Mouse (Mus musculus): Measurements from ENCODE around the gene Camk1d. TPM values are rescaled to one million over a fixed set of nuclear protein-coding genes. Genes with fewer than 3 reads are reported as not detected.

Camk1d gene
- polyA plus RNA-seq, 1 experiment: 58.0 TPM

DNA sequence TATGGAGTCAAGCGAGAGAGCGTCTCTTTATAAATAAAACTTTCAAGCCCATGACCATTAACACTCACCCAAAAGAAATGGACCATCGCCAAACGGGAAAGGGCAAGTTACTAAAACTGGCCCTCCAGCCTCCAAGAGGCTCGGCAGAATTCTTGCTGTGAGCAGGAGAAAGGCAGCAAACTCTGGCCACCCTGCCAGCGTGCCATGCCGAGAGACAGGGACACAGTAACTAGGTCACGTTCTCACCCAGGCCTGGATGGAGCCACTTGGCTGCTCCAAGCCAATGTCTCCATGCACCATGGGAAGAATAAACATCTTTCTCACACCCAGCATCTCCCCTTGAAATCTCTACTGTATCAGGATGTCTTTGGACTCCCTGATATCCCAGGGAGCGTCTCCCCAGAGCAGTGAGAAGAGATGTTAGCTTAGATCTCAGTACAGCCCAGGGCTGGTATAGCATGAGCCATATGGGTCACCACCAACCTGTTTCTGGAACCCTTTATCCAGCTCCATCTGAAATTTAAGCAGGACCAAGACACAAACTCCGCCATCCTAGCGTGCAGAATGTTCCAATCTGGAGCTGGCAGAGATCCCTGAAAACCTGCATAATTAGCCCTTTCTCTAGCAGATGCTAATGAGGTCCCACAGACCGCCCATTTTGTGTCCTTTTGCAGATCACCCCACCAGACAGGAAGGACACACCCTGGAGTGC lies 38.7 kb downstream of the Camk1d start:
- TF ChIP-seq POLR2A (IDR thresholded peaks at IDR 0.05; ENCODE audit: insufficient read depth, low read depth, low read length): no peak
- TF ChIP-seq CTCF (IDR thresholded peaks at IDR 0.05; ENCODE audit: insufficient read depth, low read depth, low read length): no peak
- H3K4me3 ChIP-seq (ENCODE audit: insufficient read depth, low read depth, low read length): no peak overlapping the region

DNA sequence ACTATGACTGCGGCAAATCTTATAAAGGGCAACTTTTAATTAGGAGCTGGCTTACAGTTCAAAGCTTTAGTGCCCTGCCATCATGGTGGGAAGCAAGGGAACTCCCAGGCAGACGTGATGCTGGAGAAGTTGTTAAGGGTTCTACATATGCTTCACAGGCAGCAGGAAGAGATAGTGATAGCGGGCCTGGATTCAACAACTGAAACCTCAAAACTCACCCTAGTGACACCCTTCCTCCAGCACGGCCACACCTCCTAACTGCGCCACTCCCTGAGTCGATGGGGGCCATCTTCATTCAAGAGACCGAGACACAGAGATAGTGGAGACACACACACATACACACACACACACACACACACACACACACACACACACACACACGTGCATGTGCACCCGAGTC lies 39.8 kb downstream of the Camk1d start:
- TF ChIP-seq CTCF (IDR thresholded peaks at IDR 0.05; ENCODE audit: insufficient read depth, low read depth, low read length): no peak
- no peak for TF ChIP-seq POLR2A (IDR thresholded peaks at IDR 0.05; ENCODE audit: insufficient read depth, low read depth, low read length)
- Histone ChIP-seq H3K27ac (ENCODE audit: insufficient read depth, low read depth, low read length) (no peak overlapping the region), H3K4me3 (ENCODE audit: insufficient read depth, low read depth, low read length) (no peak overlapping the region), H3K4me1 (ENCODE audit: control insufficient read depth, insufficient read depth, low read length) (peaks cover 15% of the 10 kb centered on the region)
- 93% methylated on average over 9 of the region's 9 CpGs for WGBS

More for the DNA sequence above, 38.7 kb downstream of the Camk1d start:
- Histone ChIP-seq H3K4me1 (ENCODE audit: control insufficient read depth, insufficient read depth, low read length) (peaks cover 10% of the 10 kb centered on the region), H3K27ac (ENCODE audit: insufficient read depth, low read depth, low read length) (peak overlapping the region; percentile 64; the same call in 1 of the 2 replicates)
- 42% methylated on average over 12 of the region's 12 CpGs for WGBS

DNA sequence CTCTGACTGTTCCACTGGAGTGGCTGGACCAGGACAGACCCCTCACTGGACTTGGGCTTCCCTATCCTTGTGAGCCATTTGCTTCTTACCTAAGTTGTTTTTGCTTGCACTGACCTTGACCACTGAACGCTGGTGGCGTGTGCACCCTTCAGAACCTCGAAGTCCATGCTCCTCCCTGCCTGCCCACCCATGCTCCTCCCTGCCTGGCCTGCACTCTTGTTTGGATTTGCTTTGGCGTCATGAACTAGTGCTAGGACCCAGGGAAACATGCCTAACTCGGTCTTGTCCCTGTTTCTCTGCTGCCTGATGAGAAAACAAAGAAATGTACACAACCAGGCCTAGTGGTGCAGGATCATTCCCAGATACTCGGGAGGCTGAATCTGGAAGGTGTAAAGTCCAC lies 40.5 kb downstream of the Camk1d start:
- WGBS: 82% methylated on average over 6 of the region's 6 CpGs
- no peak overlapping the region for H3K27ac ChIP-seq (ENCODE audit: insufficient read depth, low read depth, low read length)
- no peak overlapping the region for H3K4me3 ChIP-seq (ENCODE audit: insufficient read depth, low read depth, low read length)
- no peak for TF ChIP-seq CTCF (IDR thresholded peaks at IDR 0.05; ENCODE audit: insufficient read depth, low read depth, low read length)
- peaks cover 15% of the 10 kb centered on the region for H3K4me1 ChIP-seq (ENCODE audit: control insufficient read depth, insufficient read depth, low read length)

DNA sequence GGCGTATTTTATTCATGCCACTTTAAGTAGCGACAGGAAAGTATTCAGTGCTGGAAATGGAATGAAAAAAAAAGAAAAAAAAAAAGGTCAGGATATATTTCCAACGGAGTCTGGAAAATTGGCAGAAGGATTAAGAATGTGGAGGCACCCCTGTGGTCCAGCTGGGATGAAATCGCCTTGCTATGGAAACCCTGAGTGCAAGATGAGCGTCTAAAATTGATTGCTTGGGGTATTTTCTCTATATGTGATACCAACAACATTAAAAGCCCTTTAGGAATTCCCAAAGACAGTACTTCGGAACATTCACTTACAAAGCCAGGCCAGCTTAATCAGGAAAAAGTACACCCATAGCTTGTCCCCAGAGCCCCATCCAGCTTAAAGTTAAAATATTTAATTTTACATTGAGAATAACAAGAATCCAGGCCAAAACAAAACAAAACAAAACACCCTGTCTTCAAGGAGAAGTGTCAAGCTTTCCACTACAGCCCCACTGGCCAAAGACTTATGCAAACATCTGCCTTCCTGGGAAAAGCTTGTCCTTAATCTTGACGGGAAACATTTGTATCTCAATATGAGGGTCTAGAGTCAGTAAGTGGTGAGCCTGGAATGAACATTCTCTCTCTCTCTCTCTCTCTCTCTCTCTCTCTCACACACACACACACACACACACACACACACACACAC lies 41.3 kb downstream of the Camk1d start:
- WGBS: 74% methylated on average over 7 of the region's 7 CpGs
- H3K4me3 ChIP-seq (ENCODE audit: insufficient read depth, low read depth, low read length): no peak overlapping the region
- no peak overlapping the region for H3K27ac ChIP-seq (ENCODE audit: insufficient read depth, low read depth, low read length)
- H3K4me1 ChIP-seq (ENCODE audit: control insufficient read depth, insufficient read depth, low read length): peaks cover 15% of the 10 kb centered on the region
- no peak for TF ChIP-seq CTCF (IDR thresholded peaks at IDR 0.05; ENCODE audit: insufficient read depth, low read depth, low read length)
- no peak for TF ChIP-seq POLR2A (IDR thresholded peaks at IDR 0.05; ENCODE audit: insufficient read depth, low read depth, low read length)

DNA sequence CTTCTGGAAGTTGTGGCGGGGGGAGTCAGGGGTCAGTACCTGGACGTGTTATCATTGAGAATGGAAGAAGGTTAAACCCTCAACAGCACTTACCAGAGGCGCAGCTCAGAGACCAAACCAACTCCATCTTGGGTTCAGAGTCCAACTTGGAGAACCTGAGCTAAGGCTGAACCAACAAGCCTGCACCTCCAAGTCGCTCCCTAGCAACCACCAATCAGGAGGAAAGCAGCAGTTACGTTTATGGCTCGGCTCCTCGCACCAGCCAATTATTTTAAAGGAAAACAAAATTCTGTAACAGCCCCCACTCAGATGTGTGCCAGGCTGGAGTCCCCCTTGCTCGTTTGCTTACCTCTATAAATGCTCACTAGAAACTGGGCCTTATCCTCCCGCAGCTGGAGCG lies 44.2 kb downstream of the Camk1d start:
- WGBS: 93% methylated on average over 10 of the region's 10 CpGs
- TF ChIP-seq CTCF (IDR thresholded peaks at IDR 0.05; ENCODE audit: insufficient read depth, low read depth, low read length) (no peak), POLR2A (IDR thresholded peaks at IDR 0.05; ENCODE audit: insufficient read depth, low read depth, low read length) (no peak)

DNA sequence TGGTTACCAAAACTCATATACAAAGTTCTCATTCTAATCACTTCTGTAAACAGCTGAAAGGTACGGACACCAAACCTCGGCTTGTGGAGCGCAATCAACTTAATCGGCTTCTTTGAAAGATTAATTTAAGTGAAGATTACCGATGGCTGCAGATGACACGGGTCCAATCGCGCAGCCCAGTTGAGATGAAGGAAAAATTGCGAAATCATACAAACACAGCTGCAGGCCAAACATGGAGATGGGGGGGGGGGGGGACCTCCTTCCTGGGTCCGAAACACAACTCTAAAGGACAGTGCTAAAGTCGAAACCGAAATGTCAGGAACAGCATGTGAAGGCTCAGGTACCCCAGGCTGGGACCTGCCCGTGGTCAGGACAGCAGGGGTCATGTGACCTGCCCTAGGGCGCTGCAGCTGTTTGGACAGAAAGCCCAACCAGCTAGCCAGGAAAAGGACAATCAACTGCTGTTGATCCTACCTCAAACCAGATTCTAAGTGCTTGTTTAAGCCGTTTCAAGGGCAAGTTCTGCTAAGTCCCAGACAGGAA lies 44.7 kb downstream of the Camk1d start:
- H3K4me3 ChIP-seq (ENCODE audit: insufficient read depth, low read depth, low read length): no peak overlapping the region
- 88% methylated on average over 15 of the region's 15 CpGs for WGBS
- peaks cover 5% of the 10 kb centered on the region; the same call in 1 of the 2 replicates for H3K4me1 ChIP-seq (ENCODE audit: control insufficient read depth, insufficient read depth, low read length)
- H3K27ac ChIP-seq (ENCODE audit: insufficient read depth, low read depth, low read length): no peak overlapping the region
- TF ChIP-seq CTCF (IDR thresholded peaks at IDR 0.05; ENCODE audit: insufficient read depth, low read depth, low read length): no peak
- TF ChIP-seq POLR2A (IDR thresholded peaks at IDR 0.05; ENCODE audit: insufficient read depth, low read depth, low read length): no peak

More for the DNA sequence above, 44.2 kb downstream of the Camk1d start:
- H3K4me1 ChIP-seq (ENCODE audit: control insufficient read depth, insufficient read depth, low read length): peaks cover 5% of the 10 kb centered on the region; the same call in 1 of the 2 replicates
- no peak overlapping the region for H3K27ac ChIP-seq (ENCODE audit: insufficient read depth, low read depth, low read length)
- no peak overlapping the region for H3K4me3 ChIP-seq (ENCODE audit: insufficient read depth, low read depth, low read length)

DNA sequence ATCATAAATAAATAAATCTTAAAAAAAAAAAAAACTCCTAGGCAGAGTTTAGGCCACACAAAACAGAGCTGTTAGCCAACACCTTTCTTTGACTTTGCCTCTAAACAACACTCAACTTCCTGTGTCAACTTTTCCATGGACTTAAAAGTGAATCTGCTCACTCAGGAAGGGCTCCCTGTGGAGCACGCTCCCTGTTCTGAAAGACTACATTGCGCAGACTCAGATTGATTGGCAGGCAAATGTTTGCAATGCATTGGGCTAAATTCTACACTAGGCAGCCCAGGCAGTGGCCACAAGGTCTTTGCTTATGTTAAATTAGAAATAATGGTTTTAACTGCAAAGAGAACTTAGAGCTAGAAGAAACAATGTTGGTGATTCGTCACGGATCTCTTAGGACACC lies 45.4 kb downstream of the Camk1d start:
- peaks cover 5% of the 10 kb centered on the region; the same call in 1 of the 2 replicates for H3K4me1 ChIP-seq (ENCODE audit: control insufficient read depth, insufficient read depth, low read length)
- H3K27ac ChIP-seq (ENCODE audit: insufficient read depth, low read depth, low read length): no peak overlapping the region
- TF ChIP-seq CTCF (IDR thresholded peaks at IDR 0.05; ENCODE audit: insufficient read depth, low read depth, low read length) (no peak), POLR2A (IDR thresholded peaks at IDR 0.05; ENCODE audit: insufficient read depth, low read depth, low read length) (no peak)
- 89% methylated on average over 4 of the region's 4 CpGs for WGBS
- H3K4me3 ChIP-seq (ENCODE audit: insufficient read depth, low read depth, low read length): no peak overlapping the region

GRCm38 (mm10) chr2:5663499-5663898 lies 50.8 kb downstream of the Camk1d start:
- no peak for TF ChIP-seq CTCF (IDR thresholded peaks at IDR 0.05; ENCODE audit: insufficient read depth, low read depth, low read length)
- no peak for TF ChIP-seq POLR2A (IDR thresholded peaks at IDR 0.05; ENCODE audit: insufficient read depth, low read depth, low read length)
- Histone ChIP-seq H3K4me3 (ENCODE audit: insufficient read depth, low read depth, low read length) (no peak overlapping the region), H3K27ac (ENCODE audit: insufficient read depth, low read depth, low read length) (no peak overlapping the region), H3K4me1 (ENCODE audit: control insufficient read depth, insufficient read depth, low read length) (peaks cover 4% of the 10 kb centered on the region; the same call in 1 of the 2 replicates)
- 88% methylated on average over 9 of the region's 9 CpGs for WGBS

DNA sequence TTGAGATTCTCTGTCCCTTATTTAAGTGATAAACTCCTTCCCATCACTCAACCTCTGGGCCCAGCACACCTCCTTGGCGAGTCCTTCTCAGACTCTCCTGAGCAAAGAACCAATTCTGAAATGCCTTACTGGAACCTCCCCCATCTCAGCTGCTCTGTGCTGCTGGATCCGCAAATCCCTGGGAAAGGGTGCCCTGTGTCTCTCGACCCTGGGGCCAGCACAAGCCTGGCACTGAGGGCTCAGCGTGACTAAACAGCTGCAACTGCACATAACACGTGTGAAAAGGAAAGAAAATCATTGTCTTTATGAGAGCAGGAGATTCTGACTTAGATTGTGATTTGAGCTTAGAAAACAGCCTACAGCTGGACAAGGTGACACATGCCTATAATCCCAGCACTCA lies 52.4 kb downstream of the Camk1d start:
- no peak for TF ChIP-seq POLR2A (IDR thresholded peaks at IDR 0.05; ENCODE audit: insufficient read depth, low read depth, low read length)
- TF ChIP-seq CTCF (IDR thresholded peaks at IDR 0.05; ENCODE audit: insufficient read depth, low read depth, low read length): no peak
- Histone ChIP-seq H3K4me3 (ENCODE audit: insufficient read depth, low read depth, low read length) (no peak overlapping the region), H3K27ac (ENCODE audit: insufficient read depth, low read depth, low read length) (no peak overlapping the region), H3K4me1 (ENCODE audit: control insufficient read depth, insufficient read depth, low read length) (peaks cover 6% of the 10 kb centered on the region; the same call in 1 of the 2 replicates)
- 77% methylated on average over 5 of the region's 5 CpGs for WGBS
